Mouse (Mus musculus): ENCODE results near the gene Odf3l2.

DNA sequence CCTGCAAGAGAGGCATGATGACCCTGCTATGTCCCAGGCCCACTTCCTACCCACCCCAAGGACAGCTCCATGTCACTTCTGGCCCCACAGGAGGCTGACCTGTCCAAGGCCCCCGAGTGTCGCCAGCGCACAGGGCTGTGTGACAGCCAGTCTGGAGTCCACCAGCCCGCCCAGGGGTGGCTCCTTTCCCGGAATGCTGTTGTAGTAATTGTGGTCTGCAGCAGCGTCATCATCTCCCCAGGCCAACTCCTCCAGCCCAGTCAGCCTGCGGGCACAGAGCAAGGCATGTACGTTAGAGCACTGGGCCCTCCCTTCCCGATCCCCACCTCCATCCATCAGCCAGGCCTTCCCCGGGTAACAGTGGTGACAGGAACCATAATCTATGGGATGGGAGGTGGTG is 19.4 kb downstream of the Odf3l2 start:
- no peak for TF ChIP-seq CTCF (IDR thresholded peaks at IDR 0.05; ENCODE audit: control insufficient read depth, insufficient read depth, insufficient read length)
- no peak for TF ChIP-seq CEBPB (IDR thresholded peaks at IDR 0.05; ENCODE audit: low read depth)
- no peak for TF ChIP-seq USF1 (IDR thresholded peaks at IDR 0.05; ENCODE audit: low read depth)
- no peak for TF ChIP-seq MYOG (IDR thresholded peaks at IDR 0.05; ENCODE audit: control insufficient read depth, extremely low read depth, insufficient read length)
